Mouse (Mus musculus) heart, embryonic 14.5 days (tissue): ENCODE measurements around the gene Smad6. TPM values are rescaled to one million over a fixed set of nuclear protein-coding genes. Genes with fewer than 3 reads are reported as not detected.

ENCODE experiments used
- ATAC-seq: fragments of 200-750 bp; cut with Nextera tagmentation; 2 replicates; pipeline ENCODE4 v1.8.0; 2017; ENCODE audit warnings: low read depth, moderate TSS enrichment; ENCODE audit not compliant: insufficient number of reproducible peaks, insufficient read depth, low FRiP score
- H3K27ac ChIP-seq, 2 experiments: fragments of 200-500 bp in 1 of 2; fragments of 300-500 bp in 1 of 2; sonication (generic) in 1 of 2; replicated peaks in 1 of 2; 2 replicates each; pipeline ENCODE4 v1.5.1; 2012 to 2014; ENCODE audit warnings: low read depth in 2 of 2, low read length in 2 of 2, control low read depth in 1 of 2, mild to moderate bottlenecking in 1 of 2, mixed read lengths in 1 of 2; ENCODE audit not compliant: control insufficient read depth in 1 of 2, insufficient read depth in 1 of 2
- H3K27me3 ChIP-seq: fragments of 300-500 bp; sonication (generic); 2 replicates; pipeline ENCODE4 v1.6.1; 2014; ENCODE audit warnings: mild to moderate bottlenecking, low read length, control low read depth; ENCODE audit not compliant: control insufficient read depth, insufficient read depth
- H3K36me3 ChIP-seq: fragments of 300-500 bp; sonication (generic); 2 replicates; pipeline ENCODE4 v1.6.1; 2014; ENCODE audit warnings: mild to moderate bottlenecking, control low read depth, low read length, mixed read lengths; ENCODE audit not compliant: control insufficient read depth, insufficient read depth
- H3K4me1 ChIP-seq, 2 experiments: fragments of 200-500 bp in 1 of 2; fragments of 300-500 bp in 1 of 2; sonication (generic) in 1 of 2; 2 replicates each; pipeline ENCODE4 v1.6.1; 2012 to 2014; ENCODE audit warnings: low read length in 2 of 2, control low read depth in 1 of 2, mixed read lengths in 1 of 2; ENCODE audit not compliant: control insufficient read depth in 2 of 2, insufficient read depth in 2 of 2
- H3K4me2 ChIP-seq: fragments of 300-500 bp; sonication (generic); 2 replicates; pipeline ENCODE4 v1.6.1; 2014; ENCODE audit warnings: mild to moderate bottlenecking, low read length
- H3K4me3 ChIP-seq, 2 experiments: fragments of 200-500 bp in 1 of 2; fragments of 300-500 bp in 1 of 2; sonication (generic) in 1 of 2; 2 replicates each; pipeline ENCODE4 v1.5.1; 2012 to 2014; ENCODE audit warnings: low read length in 2 of 2, mild to moderate bottlenecking in 2 of 2, control low read depth in 1 of 2, low read depth in 1 of 2, moderate library complexity in 1 of 2; ENCODE audit not compliant: control insufficient read depth in 1 of 2, insufficient read depth in 1 of 2
- H3K9ac ChIP-seq: fragments of 300-500 bp; sonication (generic); 2 replicates; pipeline ENCODE4 v1.6.1; 2014; ENCODE audit warnings: mild to moderate bottlenecking, low read length
- H3K9me3 ChIP-seq: fragments of 300-500 bp; sonication (generic); 2 replicates; pipeline ENCODE4 v1.6.1; 2016; ENCODE audit warnings: low read length, control low read depth; ENCODE audit not compliant: control insufficient read depth
- WGBS: fragments of 180-500 bp; shearing (Covaris S2); extraction: QIAGEN DNeasy Blood & Tissue Kit; methylation state at CpG from one replicate; pipeline ENCODE4 v1.1.7; 2014; 5-methylcytosine and 5-hydroxymethylcytosine counted together
- polyA plus RNA-seq: library from polyadenylated mRNA; unstranded; fragments of >200 nt; fragmentation: Nextera tagmentation; extraction: Ambion mirVana; gene quantifications from 2 replicates; pipeline ENCODE4 v1.2.1, GENCODE M21; 2014

Gene Smad6
- polyA plus RNA-seq, 1 experiment from 2014 or later = 30.8 TPM

DNA sequence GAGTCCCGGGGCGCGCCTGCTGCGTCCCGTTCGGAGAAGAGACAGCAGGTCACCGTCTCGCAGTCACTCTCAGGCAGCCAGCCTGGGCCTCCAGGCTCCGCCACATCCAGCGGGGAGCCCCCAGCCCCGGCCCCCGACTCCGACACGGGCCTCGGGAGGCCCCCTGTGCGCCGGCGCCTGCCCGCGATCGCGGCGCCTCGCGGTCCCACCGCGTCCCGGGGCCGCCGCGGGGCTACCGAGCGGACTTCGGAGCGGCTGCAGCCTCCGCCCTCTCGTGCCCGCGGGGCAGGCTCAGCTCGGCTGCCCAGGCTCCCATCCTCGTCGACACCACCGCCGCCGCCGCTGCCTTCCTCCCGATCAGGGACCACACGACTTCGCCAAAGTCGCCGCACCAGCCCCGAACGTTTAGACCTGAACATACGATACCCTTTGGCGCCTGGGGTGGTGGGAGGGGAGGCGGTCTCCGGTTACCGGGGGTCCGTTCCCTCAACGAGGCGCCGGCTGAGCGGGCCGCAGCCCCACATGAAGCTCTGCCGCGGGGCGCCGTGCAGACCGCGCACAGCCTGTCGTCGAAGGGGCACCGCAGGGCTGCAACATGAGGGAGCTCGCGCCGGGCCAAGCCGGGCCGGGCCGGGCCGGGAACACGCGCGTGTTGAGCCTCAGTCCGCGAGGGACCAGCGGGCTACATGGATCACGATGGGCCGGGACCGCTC lies 1.1 kb downstream of the Smad6 start:
- Histone ChIP-seq H3K27me3 (no peaks in the 10 kb centered on the region), H3K27ac (peak overlapping the region; percentile 94 to 97), H3K4me2 (peak overlapping the region; percentile 96), H3K36me3 (peaks cover 15% of the 10 kb centered on the region; the same call in 1 of the 2 replicates), H3K9ac (peak overlapping the region; percentile 93), H3K4me1 (peaks cover 12 to 39% of the 10 kb centered on the region in 2 experiments), H3K9me3 (no peaks in the 10 kb centered on the region), H3K4me3 (peak overlapping the region; percentile 79 to 98)
- ATAC-seq = no peak
- 1% methylated on average over 86 of the region's 89 CpGs for WGBS

DNA sequence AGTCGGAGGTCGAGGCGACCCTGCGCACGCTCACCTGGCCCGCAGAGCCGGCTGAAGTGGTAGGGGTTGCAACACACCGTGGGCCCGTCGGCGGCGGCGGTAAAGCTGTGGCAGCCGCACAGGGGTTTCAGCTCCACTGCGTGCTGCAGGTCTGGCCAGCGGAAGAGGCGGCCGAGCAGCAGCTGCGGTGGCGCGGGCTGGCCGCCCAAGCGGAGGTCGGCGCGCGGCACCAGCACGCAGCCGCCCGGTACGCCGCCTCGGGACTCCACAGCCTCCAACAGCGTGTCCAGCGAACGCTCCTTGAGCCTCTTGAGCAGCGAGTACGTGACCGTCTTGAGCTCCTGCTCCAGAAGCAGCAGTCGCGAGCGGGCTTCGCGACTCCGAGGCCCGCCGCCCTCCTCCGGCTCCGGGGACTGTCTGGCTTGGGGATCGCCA lies 1.7 kb downstream of the Smad6 start:
- H3K27me3 ChIP-seq = no peaks in the 10 kb centered on the region
- peak overlapping the region; percentile 79 to 98 for H3K4me3 ChIP-seq
- WGBS = under 1% methylated on average over 50 of the region's 50 CpGs
- peaks cover 20% of the 10 kb centered on the region; the same call in 1 of the 2 replicates for H3K36me3 ChIP-seq
- peak overlapping the region; percentile 94 to 97 for H3K27ac ChIP-seq
- peaks cover 12 to 37% of the 10 kb centered on the region in 2 experiments for H3K4me1 ChIP-seq
- peak overlapping the region; percentile 93 for H3K9ac ChIP-seq
- ATAC-seq = no peak
- H3K9me3 ChIP-seq = no peaks in the 10 kb centered on the region
- H3K4me2 ChIP-seq = peak overlapping the region; percentile 96

DNA sequence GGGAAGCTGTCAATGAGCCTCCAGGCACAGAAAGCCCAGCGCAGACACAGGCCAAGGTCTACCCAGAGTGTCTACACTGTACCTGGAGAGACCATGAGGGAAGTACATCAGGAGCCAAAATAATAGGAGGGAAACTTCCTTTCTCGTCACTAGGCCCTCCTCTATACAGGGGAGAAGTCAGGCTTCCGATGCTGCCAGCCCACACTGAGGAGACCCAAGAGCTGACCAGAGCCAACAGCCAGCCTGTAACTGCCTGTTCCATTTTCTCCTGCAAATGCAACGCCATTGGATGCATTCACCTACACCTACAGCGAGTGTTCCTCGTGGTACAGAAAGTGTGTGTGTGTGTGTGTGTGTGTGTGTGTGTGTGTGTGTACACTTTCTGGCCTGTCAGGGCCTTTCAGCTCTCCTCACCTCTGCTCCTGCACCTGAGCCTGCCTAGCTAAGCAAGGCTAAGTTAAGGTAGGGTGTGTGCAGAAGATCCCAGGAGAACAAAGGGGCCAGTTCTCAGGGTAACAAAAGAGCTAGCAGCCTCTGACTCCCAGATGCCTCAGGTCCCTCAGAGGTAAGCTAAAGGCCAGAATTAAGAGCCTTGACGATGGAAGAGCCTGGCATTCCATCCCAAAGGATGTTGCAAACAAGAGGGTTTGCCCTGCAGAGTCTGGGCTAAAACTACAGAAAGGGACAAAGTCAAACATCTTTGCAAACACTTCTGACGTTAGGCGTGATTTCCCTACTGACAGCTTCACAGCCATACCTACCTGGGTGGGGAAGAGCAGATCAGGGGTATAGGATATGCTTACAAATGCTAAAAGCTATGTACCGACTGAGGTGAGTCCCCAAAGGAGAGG lies 2.6 kb downstream of the Smad6 start:
- peak overlapping the region; percentile 79 to 98 for H3K4me3 ChIP-seq
- peak overlapping the region; percentile 94 to 97 for H3K27ac ChIP-seq
- H3K9me3 ChIP-seq = no peaks in the 10 kb centered on the region
- peaks cover 28% of the 10 kb centered on the region; the same call in 1 of the 2 replicates for H3K36me3 ChIP-seq
- H3K27me3 ChIP-seq = no peaks in the 10 kb centered on the region
- under 1% methylated on average over 10 of the region's 10 CpGs for WGBS
- no peak for ATAC-seq
- H3K4me1 ChIP-seq = peaks cover 16 to 40% of the 10 kb centered on the region in 2 experiments
- peak overlapping the region; percentile 93 for H3K9ac ChIP-seq
- peak overlapping the region; percentile 96 for H3K4me2 ChIP-seq

DNA sequence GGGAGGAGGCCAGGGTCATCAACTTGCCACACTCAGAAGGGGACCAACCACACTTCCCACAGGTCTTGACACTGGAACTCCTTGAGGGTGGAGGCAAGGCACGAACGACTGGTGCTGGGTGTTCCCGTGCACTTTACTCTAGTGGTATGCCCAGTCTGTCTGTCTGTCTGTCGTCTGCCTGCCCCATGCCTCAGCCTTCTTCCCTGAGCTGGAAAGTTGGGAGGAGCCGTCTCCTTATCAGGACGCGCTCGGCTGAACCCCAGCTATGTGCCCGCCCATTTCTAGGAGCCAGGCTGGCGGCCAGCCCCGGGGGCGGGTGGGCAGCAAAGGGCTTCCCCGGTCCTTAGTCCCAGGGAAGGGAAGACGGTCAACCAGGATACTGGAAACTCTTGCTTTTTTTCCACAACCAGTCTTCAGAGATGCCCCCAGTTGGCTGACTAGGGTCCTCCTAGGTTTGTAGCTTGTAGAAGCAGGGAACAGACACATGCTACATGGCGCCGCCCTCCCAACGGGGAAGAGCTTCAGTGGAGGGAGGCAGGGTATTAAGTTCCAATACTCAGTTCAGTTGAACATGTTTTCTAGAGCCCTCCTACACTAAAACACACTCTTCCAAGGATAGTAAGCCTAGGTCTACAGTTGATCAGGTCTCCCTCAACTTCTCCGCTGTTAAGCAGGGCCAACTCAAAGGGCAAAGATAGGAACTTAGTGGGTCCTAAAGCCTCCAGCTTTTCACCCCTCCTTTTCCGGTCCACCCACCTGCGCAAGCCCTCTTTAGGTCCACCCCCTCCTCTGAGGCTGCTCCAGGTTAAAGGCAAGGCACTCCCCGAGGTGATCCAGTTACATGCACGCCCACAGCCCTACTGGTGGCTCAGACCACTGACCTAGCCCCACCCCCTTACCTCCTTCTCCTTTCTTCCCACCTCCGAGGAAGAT lies 3.7 kb downstream of the Smad6 start:
- H3K9ac ChIP-seq = peak overlapping the region; percentile 93
- H3K36me3 ChIP-seq = peaks cover 39% of the 10 kb centered on the region
- peak overlapping the region; percentile 96 for H3K4me2 ChIP-seq
- under 1% methylated on average over 23 of the region's 23 CpGs for WGBS
- no peaks in the 10 kb centered on the region for H3K27me3 ChIP-seq
- peak overlapping the region; percentile 79 to 98 for H3K4me3 ChIP-seq
- H3K9me3 ChIP-seq = no peaks in the 10 kb centered on the region
- H3K4me1 ChIP-seq = peaks cover 16 to 40% of the 10 kb centered on the region in 2 experiments
- peak overlapping the region; percentile 94 to 97 for H3K27ac ChIP-seq
- peak; percentile 52 for ATAC-seq

DNA sequence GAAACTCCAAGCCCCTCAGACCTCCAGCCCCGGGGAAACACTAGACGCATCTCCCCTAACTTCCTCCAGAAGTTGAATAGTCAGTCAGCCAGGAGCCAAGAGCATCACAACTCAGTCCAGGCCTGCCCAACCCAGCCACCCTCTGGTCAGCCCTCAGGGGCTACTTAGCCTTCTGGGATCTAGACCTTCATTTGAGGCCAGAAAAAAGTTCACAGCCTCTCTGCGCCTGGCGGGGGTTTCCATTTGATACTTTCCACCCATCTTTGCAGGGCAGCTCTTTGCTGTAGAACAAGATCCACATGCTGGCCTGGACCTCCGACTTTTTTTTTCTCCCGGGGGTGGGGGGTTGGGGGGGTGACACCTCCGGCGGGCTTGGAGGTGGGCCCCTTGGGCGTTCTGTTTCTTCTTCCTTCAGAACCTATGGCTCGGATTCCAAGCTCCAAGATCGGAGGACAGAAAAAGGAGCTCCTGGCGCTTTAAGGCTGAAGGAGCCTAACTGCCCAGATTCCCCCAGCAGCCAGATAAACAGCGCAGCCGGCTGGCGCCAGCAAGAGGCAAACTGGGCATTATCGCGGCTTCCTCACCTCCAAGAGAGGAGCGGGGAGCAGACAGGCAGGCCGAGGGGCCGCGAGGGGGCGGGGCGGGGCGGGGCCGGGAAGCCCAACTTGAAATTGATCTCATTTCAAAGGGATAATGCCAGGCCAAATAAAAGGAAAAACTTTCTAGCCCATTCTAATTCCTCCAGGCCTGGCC lies 5.0 kb downstream of the Smad6 start:
- 1% methylated on average over 25 of the region's 25 CpGs for WGBS
- Histone ChIP-seq H3K9ac (peak overlapping the region; percentile 93), H3K27me3 (no peaks in the 10 kb centered on the region), H3K4me3 (peak overlapping the region; percentile 79 to 98), H3K4me2 (peak overlapping the region; percentile 96), H3K4me1 (peaks cover 18 to 41% of the 10 kb centered on the region in 2 experiments), H3K9me3 (peaks cover under 1% of the 10 kb centered on the region; the same call in 1 of the 2 replicates), H3K36me3 (peaks cover 52% of the 10 kb centered on the region), H3K27ac (peak overlapping the region; percentile 94 to 97)
- ATAC-seq = no peak

DNA sequence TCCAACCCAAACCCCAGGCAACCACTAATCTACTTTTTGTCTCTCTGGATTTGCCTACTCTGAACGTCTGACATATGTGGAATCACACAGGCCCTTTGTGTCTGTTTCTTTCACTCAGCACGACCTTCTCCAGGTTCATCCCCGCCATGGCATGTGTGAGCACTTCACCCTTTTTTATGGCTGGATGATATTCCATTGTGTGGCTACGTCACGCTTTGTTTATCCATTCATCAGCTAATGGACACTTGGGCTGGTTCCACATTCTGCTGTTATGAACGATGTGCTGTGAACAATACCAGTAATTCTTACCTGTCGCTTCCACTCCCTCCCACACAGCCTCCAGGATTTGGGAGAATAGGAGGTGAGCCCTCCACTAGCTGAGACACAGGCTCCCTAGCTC lies 5.8 kb downstream of the Smad6 start:
- H3K36me3 ChIP-seq = peaks cover 60% of the 10 kb centered on the region
- 37% methylated on average over 7 of the region's 7 CpGs for WGBS
- H3K4me1 ChIP-seq = peaks cover 18 to 41% of the 10 kb centered on the region in 2 experiments
- peak overlapping the region; percentile 93 for H3K9ac ChIP-seq
- H3K27me3 ChIP-seq = no peaks in the 10 kb centered on the region
- H3K27ac ChIP-seq = peak overlapping the region; percentile 89 to 97
- H3K9me3 ChIP-seq = peaks cover 7% of the 10 kb centered on the region; the same call in 1 of the 2 replicates
- peak overlapping the region; percentile 96 for H3K4me2 ChIP-seq
- peak overlapping the region; percentile 79 to 98; a peak in 3 of 4 replicates for H3K4me3 ChIP-seq
- no peak for ATAC-seq
